Mouse (Mus musculus) cortical plate, adult 2 months (tissue): ENCODE measurements around the gene Ripor2. TPM values are rescaled to one million over a fixed set of nuclear protein-coding genes. Genes with fewer than 3 reads are reported as not detected.
A peak's percentile ranks its signal among the peaks of the same experiment; 100 is the strongest.

Experiments used
- H3K27ac ChIP-seq: fragments of 200-500 bp; 2 replicates; pipeline ENCODE4 v1.5.1; 2012; ENCODE audit warnings: low read length, control low read depth, inconsistent platforms; ENCODE audit not compliant: insufficient read depth
- H3K4me1 ChIP-seq: fragments of 200-500 bp; 2 replicates; pipeline ENCODE4 v1.6.1; 2011; ENCODE audit warnings: low read length; ENCODE audit not compliant: control insufficient read depth, insufficient read depth
- H3K4me3 ChIP-seq: fragments of 200-500 bp; 2 replicates; pipeline ENCODE4 v1.5.1; 2011; ENCODE audit warnings: mild to moderate bottlenecking, low read length, control low read depth; ENCODE audit not compliant: insufficient read depth
- CTCF ChIP-seq: fragments of 200-500 bp; IDR thresholded peaks from 2 replicates; pipeline ENCODE4 v1.5.1; 2011; ENCODE audit warnings: mild to moderate bottlenecking, control low read depth, low read length; ENCODE audit not compliant: insufficient read depth; ENCODE audit errors: extremely low read depth
- POLR2A ChIP-seq: fragments of 200-500 bp; IDR thresholded peaks from 2 replicates; pipeline ENCODE4 v1.6.1; 2011; ENCODE audit warnings: mild to moderate bottlenecking, low read length, control low read depth; ENCODE audit not compliant: insufficient read depth; ENCODE audit errors: extremely low read depth
- polyA plus RNA-seq: library from polyadenylated mRNA; depleted of rRNA; stranded (reverse); fragments of >200 nt; gene quantifications from 2 replicates; pipeline ENCODE4 v1.2.3, GENCODE M21; 2012

The Ripor2 gene
- polyA plus RNA-seq, 1 experiment: 26.6 TPM

GRCm38 (mm10) chr13:24615921-24616565, 34.1 kb downstream of the Ripor2 start:
- peaks cover 2% of the 10 kb centered on the region; the same call in 1 of the 2 replicates for H3K4me1 ChIP-seq
- no peak overlapping the region for H3K4me3 ChIP-seq
- H3K27ac ChIP-seq: no peak overlapping the region
- TF ChIP-seq POLR2A: no peak
- peak; percentile 40 for TF ChIP-seq CTCF

- H3K27ac ChIP-seq: no peak overlapping the region
- H3K4me3 ChIP-seq: no peak overlapping the region
- peaks cover 2% of the 10 kb centered on the region; the same call in 1 of the 2 replicates for H3K4me1 ChIP-seq
- TF ChIP-seq POLR2A (no peak), CTCF (no peak)
Observed at GRCm38 (mm10) chr13:24616645-24617044, 34.7 kb downstream of the Ripor2 start.

- peaks cover 2% of the 10 kb centered on the region; the same call in 1 of the 2 replicates for H3K4me1 ChIP-seq
- H3K27ac ChIP-seq: no peak overlapping the region
- no peak overlapping the region for H3K4me3 ChIP-seq
- TF ChIP-seq POLR2A (no peak), CTCF (no peak)
Observed at GRCm38 (mm10) chr13:24617076-24617798, 35.2 kb downstream of the Ripor2 start.

GRCm38 (mm10) chr13:24617799-24618130, 35.8 kb downstream of the Ripor2 start:
- H3K4me1 ChIP-seq: peaks cover 2% of the 10 kb centered on the region; the same call in 1 of the 2 replicates
- no peak overlapping the region for H3K4me3 ChIP-seq
- no peak for TF ChIP-seq CTCF
- no peak for TF ChIP-seq POLR2A
- no peak overlapping the region for H3K27ac ChIP-seq

GRCm38 (mm10) chr13:24619711-24620110, 37.7 kb downstream of the Ripor2 start:
- TF ChIP-seq CTCF (no peak), POLR2A (no peak)
- no peak overlapping the region for H3K4me3 ChIP-seq
- no peak overlapping the region for H3K27ac ChIP-seq
- no peaks in the 10 kb centered on the region; the same call in 1 of the 2 replicates for H3K4me1 ChIP-seq

GRCm38 (mm10) chr13:24620439-24620838, 38.5 kb downstream of the Ripor2 start:
- H3K27ac ChIP-seq: no peak overlapping the region
- TF ChIP-seq CTCF (no peak), POLR2A (no peak)
- no peak overlapping the region for H3K4me3 ChIP-seq
- H3K4me1 ChIP-seq: no peaks in the 10 kb centered on the region; the same call in 1 of the 2 replicates

GRCm38 (mm10) chr13:24623631-24624030, 41.6 kb downstream of the Ripor2 start:
- no peak for TF ChIP-seq POLR2A
- TF ChIP-seq CTCF: no peak

GRCm38 (mm10) chr13:24625071-24625470, 43.1 kb downstream of the Ripor2 start:
- H3K4me1 ChIP-seq: peaks cover 1% of the 10 kb centered on the region; the same call in 1 of the 2 replicates
- H3K27ac ChIP-seq: no peak overlapping the region
- no peak overlapping the region for H3K4me3 ChIP-seq
- TF ChIP-seq CTCF (no peak), POLR2A (no peak)

More at GRCm38 (mm10) chr13:24623631-24624030, 41.6 kb downstream of the Ripor2 start:
- Histone ChIP-seq H3K4me1 (no peaks in the 10 kb centered on the region; the same call in 1 of the 2 replicates), H3K27ac (no peak overlapping the region), H3K4me3 (no peak overlapping the region)

GRCm38 (mm10) chr13:24626698-24627436, 44.9 kb downstream of the Ripor2 start:
- peaks cover 1% of the 10 kb centered on the region; the same call in 1 of the 2 replicates for H3K4me1 ChIP-seq
- H3K27ac ChIP-seq: no peak overlapping the region
- TF ChIP-seq CTCF (no peak), POLR2A (no peak)
- no peak overlapping the region for H3K4me3 ChIP-seq

- Histone ChIP-seq H3K27ac (no peak overlapping the region), H3K4me1 (peaks cover 1% of the 10 kb centered on the region; the same call in 1 of the 2 replicates), H3K4me3 (no peak overlapping the region)
- no peak for TF ChIP-seq CTCF
- TF ChIP-seq POLR2A: no peak
Observed at GRCm38 (mm10) chr13:24628192-24628591, 46.2 kb downstream of the Ripor2 start.
